Mouse (Mus musculus) limb, embryonic 15.5 days (tissue): ENCODE data around the gene Dek. TPM values are rescaled to one million over a fixed set of nuclear protein-coding genes. Genes with fewer than 3 reads are reported as not detected.

Experiments
- ATAC-seq: fragments of 200-750 bp; cut with Nextera tagmentation; 2 replicates; pipeline ENCODE4 v1.8.0; 2017; ENCODE audit warnings: low read depth, moderate TSS enrichment; ENCODE audit not compliant: insufficient number of reproducible peaks, low FRiP score, low TSS enrichment
- H3K27ac ChIP-seq: fragments of 300-500 bp; sonication (generic); 2 replicates; pipeline ENCODE4 v1.5.1; 2015; ENCODE audit warnings: moderate library complexity, mild to moderate bottlenecking, inconsistent platforms
- H3K27me3 ChIP-seq: fragments of 300-500 bp; sonication (generic); 2 replicates; pipeline ENCODE4 v1.6.1; 2015; ENCODE audit warnings: inconsistent platforms
- H3K36me3 ChIP-seq: fragments of 300-500 bp; sonication (generic); 2 replicates; pipeline ENCODE4 v1.6.1; 2015; ENCODE audit warnings: inconsistent platforms
- H3K4me1 ChIP-seq: fragments of 300-500 bp; sonication (generic); 2 replicates; pipeline ENCODE4 v1.6.1; 2015; ENCODE audit warnings: inconsistent platforms
- H3K4me2 ChIP-seq: fragments of 300-500 bp; sonication (generic); 2 replicates; pipeline ENCODE4 v1.6.1; 2015; ENCODE audit warnings: mild to moderate bottlenecking, inconsistent platforms
- H3K4me3 ChIP-seq: fragments of 300-500 bp; sonication (generic); 2 replicates; pipeline ENCODE4 v1.5.1; 2015; ENCODE audit warnings: mild to moderate bottlenecking, inconsistent platforms
- H3K9ac ChIP-seq: fragments of 300-500 bp; sonication (generic); 2 replicates; pipeline ENCODE4 v1.6.1; 2015; ENCODE audit warnings: inconsistent platforms
- H3K9me3 ChIP-seq: fragments of 300-500 bp; sonication (generic); 2 replicates; pipeline ENCODE4 v1.6.1; 2016; ENCODE audit warnings: inconsistent platforms
- WGBS: fragments of 180-500 bp; shearing (Covaris S2); methylation state at CpG from one replicate; pipeline ENCODE4 v1.1.7; 2015; 5-methylcytosine and 5-hydroxymethylcytosine counted together
- polyA plus RNA-seq: library from polyadenylated mRNA; unstranded; fragments of >200 nt; fragmentation: Nextera tagmentation; extraction: Ambion mirVana; gene quantifications from 2 replicates; pipeline ENCODE4 v1.2.1, GENCODE M21; 2015

Gene Dek
- polyA plus RNA-seq, 1 experiment from 2014 or later = 267 TPM

DNA sequence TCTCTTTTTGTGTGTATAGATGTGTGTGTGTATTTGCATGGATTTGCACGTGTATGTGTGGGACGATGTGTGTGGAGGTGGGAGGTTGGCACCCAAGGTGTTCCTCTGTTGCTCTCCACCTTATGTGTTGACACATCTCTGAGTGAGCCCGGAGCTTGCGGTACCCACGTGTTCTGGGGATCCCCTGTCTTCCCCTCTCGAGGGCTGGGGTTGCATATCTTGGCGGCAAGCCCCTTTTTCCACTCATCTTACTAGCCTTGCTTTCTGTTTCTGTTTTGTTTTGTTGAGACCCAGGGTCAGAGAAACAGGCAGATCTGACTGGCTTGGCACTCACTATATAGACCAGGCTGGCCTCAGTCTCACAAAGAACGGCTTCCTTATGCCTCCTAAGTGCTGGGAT is 27.1 kb upstream of the Dek start:
- no peak overlapping the region for H3K27ac ChIP-seq
- H3K4me3 ChIP-seq = no peak overlapping the region
- H3K36me3 ChIP-seq = no peaks in the 10 kb centered on the region
- no peak overlapping the region for H3K4me2 ChIP-seq
- 79% methylated on average over 8 of the region's 8 CpGs for WGBS
- H3K9me3 ChIP-seq = no peaks in the 10 kb centered on the region
- ATAC-seq = no peak
- no peak overlapping the region for H3K9ac ChIP-seq
- H3K4me1 ChIP-seq = peaks cover 4% of the 10 kb centered on the region
- H3K27me3 ChIP-seq = no peaks in the 10 kb centered on the region

DNA sequence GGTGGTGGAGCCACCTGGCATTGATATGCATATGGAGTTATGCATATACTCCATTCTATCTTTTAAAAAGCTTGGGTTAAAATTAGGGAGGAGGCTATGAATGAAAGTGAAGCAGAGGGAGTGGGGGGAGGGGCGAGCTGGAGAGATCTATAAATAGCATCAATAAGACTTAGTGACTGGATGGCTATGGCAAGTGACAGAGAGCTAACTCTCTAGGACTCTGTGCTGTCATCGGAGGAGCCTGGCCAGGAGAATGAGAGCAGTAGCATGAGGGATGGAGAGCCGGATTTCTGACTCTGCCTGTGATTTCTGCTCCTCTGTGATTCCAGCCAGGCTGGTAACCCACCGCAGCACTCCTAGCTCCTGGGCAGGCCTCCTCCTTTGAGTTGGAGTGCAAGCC is 23.1 kb upstream of the Dek start:
- no peak for ATAC-seq
- 57% methylated on average over 4 of the region's 4 CpGs for WGBS
- Histone ChIP-seq H3K9me3 (no peaks in the 10 kb centered on the region), H3K27me3 (no peaks in the 10 kb centered on the region), H3K4me3 (no peak overlapping the region), H3K36me3 (no peaks in the 10 kb centered on the region), H3K4me2 (no peak overlapping the region), H3K9ac (no peak overlapping the region), H3K27ac (no peak overlapping the region), H3K4me1 (peaks cover 6% of the 10 kb centered on the region)

DNA sequence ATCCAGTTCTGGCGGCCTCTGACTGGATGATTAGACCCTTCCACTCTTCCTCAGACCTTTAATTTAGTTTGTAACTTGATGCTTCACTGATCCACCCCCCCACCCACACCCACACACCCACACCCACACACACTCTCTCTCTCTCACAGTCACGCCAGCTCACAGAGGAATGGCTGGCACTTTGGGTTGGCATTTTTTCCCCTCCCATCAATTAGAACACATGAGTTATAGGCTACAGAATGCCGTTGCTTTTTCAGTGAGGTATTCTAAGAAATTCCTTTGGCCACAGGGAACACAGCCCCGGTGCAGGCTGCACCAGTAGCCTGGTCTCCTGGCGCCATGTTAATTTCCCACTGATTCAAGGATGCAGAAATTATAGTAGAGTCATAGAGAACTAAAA is 19.6 kb upstream of the Dek start:
- H3K36me3 ChIP-seq = no peaks in the 10 kb centered on the region
- 50% methylated on average over 5 of the region's 5 CpGs for WGBS
- ATAC-seq = no peak
- H3K4me3 ChIP-seq = no peak overlapping the region
- no peak overlapping the region for H3K27ac ChIP-seq
- no peaks in the 10 kb centered on the region for H3K9me3 ChIP-seq
- H3K9ac ChIP-seq = no peak overlapping the region
- H3K4me1 ChIP-seq = peaks cover 16% of the 10 kb centered on the region
- no peak overlapping the region for H3K4me2 ChIP-seq
- peaks cover 19% of the 10 kb centered on the region for H3K27me3 ChIP-seq

DNA sequence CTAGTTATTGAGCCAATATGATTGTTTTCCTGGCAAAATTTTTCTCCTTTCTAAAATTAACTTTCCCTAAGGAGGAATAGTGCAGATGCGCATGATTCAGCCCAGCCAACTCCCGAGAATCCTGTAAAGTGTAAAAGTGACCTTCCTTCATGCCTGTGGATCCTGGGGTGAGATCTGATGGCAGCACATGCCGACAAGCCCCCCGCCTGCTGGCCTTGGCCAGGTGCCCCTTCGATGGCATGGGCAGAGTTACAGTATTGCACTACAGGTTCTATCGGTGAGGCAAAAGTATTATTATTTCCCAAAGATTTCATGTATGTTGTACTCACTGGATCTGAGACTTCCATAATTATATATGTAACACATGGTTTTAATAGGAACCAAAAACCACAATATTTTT is 19.0 kb upstream of the Dek start:
- Histone ChIP-seq H3K36me3 (no peaks in the 10 kb centered on the region), H3K4me1 (peaks cover 16% of the 10 kb centered on the region), H3K9me3 (no peaks in the 10 kb centered on the region), H3K9ac (no peak overlapping the region), H3K27me3 (peaks cover 20% of the 10 kb centered on the region), H3K4me3 (no peak overlapping the region), H3K27ac (no peak overlapping the region), H3K4me2 (no peak overlapping the region)
- 60% methylated on average over 6 of the region's 6 CpGs for WGBS
- no peak for ATAC-seq

DNA sequence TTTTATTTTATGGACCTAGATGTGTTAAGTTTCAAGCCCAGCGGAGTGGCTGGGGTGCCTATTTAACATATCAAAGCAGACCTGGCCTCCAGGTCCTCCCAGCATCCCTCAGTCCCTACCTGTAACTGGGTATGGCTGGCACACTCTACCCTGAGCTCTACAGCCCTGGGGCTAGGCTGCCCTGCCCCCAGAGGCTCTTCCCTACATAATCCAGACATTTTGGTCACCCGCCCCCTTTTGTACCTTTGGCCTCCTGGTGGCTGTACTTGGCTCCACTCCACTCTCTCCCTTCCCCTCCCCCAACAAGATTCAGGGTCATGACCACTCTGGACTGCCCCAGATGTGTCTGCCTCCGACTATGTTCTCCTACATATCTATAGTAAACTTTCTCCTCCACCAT is 18.4 kb upstream of the Dek start:
- no peak overlapping the region for H3K4me2 ChIP-seq
- H3K36me3 ChIP-seq = no peaks in the 10 kb centered on the region
- H3K27ac ChIP-seq = no peak overlapping the region
- H3K4me3 ChIP-seq = no peak overlapping the region
- peaks cover 16% of the 10 kb centered on the region for H3K4me1 ChIP-seq
- H3K27me3 ChIP-seq = peaks cover 20% of the 10 kb centered on the region
- ATAC-seq = no peak
- no peak overlapping the region for H3K9ac ChIP-seq
- H3K9me3 ChIP-seq = no peaks in the 10 kb centered on the region
- WGBS = 49% methylated on average over 3 of the region's 3 CpGs

DNA sequence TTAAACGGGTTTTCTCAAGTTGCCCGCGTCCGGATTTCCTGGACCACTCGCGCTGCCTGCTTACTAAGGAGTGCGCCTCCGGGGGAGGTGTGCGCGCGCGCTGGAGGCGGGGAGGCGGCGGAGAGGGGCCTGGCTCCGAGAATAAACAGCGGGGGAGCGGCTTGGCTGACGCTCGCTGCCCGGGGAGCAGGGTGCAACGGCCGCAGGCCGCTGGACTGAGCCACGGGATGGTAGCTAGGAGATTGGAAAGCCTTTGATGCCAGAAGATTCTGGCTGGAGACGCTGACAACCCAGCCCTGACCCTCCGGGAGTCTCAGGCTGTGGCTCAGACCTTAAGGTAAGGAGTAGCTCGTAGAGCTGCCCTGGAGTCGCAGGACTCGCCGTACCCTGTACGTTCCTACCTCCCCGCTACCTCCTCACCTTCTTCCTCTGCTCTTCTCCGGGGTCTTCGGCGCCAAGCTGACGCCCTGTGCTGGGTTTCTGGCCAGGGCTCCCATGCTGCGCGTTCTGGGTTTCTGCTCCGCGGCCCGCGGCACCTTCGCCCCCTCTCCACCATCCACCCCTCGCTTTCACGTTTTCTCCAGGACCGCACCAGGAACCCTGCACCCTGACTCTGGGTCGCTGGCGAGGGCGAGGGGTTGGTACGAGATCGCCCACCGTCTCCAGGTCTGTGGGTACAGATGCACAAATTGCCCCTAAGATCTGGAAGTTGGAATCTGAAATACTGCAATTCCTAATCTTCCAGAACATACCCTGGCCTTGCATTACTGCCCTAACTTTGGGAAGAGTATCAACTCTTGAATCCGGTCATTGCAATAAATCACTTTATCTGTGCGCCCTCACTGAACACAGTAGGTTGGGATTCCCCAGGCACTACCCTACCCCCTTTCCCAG is 16.8 kb upstream of the Dek start, which contains the start of gene Rnf144b:
Rnf144b (plus strand) TSS at position 120 of the 894 bp plus-strand sequence.
- 2% methylated on average over 55 of the region's 55 CpGs for WGBS

GRCm38 (mm10) chr13:47121333-47121889 is 15.4 kb upstream of the Dek start:
- Histone ChIP-seq H3K4me1 (peaks cover 16% of the 10 kb centered on the region), H3K4me2 (peak overlapping the region; percentile 90; the same call in 1 of the 2 replicates), H3K36me3 (no peaks in the 10 kb centered on the region), H3K9ac (no peak overlapping the region), H3K27me3 (peaks cover 20% of the 10 kb centered on the region), H3K4me3 (0 out of 2 replicates have a peak overlapping the region, but pooled peaks have one; percentile 53), H3K9me3 (no peaks in the 10 kb centered on the region), H3K27ac (no peak overlapping the region)
- no peak for ATAC-seq
- 37% methylated on average over 12 of the region's 12 CpGs for WGBS

More for the DNA sequence above, 16.8 kb upstream of the Dek start, which contains the start of gene Rnf144b:
- Histone ChIP-seq H3K4me1 (peaks cover 16% of the 10 kb centered on the region), H3K9ac (peak within 1 kb of the TSS; percentile 37), H3K27me3 (peaks cover 20% of the 10 kb centered on the region), H3K4me3 (peak within 1 kb of the TSS; percentile 53), H3K9me3 (no peaks in the 10 kb centered on the region), H3K36me3 (no peaks in the 10 kb centered on the region), H3K27ac (0 out of 2 replicates have a peak within 1 kb of the TSS, but pooled peaks have one; percentile 17), H3K4me2 (peak within 1 kb of the TSS; percentile 90)
- ATAC-seq = no peak

DNA sequence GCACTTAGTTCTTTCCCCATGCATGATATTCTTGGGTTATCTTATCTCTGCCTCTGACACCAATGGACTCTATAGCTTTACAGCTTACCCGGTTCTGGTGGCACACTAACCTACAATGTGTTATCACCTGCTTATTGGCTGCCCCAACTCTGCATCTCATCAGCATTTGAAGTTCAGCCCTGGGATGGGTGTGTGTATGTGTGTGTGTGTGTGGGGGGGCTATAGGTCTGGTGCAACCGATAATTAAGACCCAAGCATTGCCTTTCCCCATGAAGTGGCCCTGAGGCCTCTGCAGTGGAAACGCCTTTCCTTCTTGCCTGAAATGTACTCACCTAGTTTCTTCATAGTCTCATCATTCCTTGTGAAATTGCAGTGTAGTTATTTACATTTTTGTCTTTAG is 10.0 kb upstream of the Dek start:
- no peak for ATAC-seq
- WGBS = 77% methylated on average over 3 of the region's 3 CpGs
- H3K36me3 ChIP-seq = no peaks in the 10 kb centered on the region

DNA sequence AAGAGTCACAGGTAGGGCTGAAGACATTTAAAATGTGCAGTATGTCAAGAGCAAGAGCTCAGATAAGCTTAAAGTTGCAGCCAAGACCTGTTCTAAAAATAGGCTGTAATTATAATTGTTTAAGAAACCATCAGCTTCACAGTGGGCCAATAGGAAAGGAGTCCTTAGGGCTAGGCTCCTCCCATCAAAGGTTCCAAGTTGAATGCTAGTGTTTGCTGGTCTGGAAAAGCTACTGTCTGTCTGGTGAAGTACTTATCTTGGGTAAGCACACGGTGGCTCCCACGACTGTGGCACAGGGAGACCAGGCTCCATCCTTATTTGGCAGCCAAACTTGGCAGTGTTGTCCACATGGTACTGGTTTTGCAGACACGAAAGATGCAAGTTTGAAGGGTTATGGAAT is 6.9 kb upstream of the Dek start:
- Histone ChIP-seq H3K9ac (no peak overlapping the region), H3K4me3 (no peak overlapping the region), H3K9me3 (no peaks in the 10 kb centered on the region), H3K36me3 (no peaks in the 10 kb centered on the region), H3K4me2 (no peak overlapping the region), H3K27ac (no peak overlapping the region), H3K27me3 (no peaks in the 10 kb centered on the region), H3K4me1 (no peaks in the 10 kb centered on the region)
- WGBS = 54% methylated on average over 3 of the region's 3 CpGs
- no peak for ATAC-seq

More for the DNA sequence above, 10.0 kb upstream of the Dek start:
- Histone ChIP-seq H3K9ac (no peak overlapping the region), H3K4me2 (no peak overlapping the region), H3K27ac (no peak overlapping the region), H3K27me3 (0 out of 2 replicates have a peak, but pooled peaks cover 5% of the 10 kb centered on the region), H3K9me3 (no peaks in the 10 kb centered on the region), H3K4me1 (no peaks in the 10 kb centered on the region), H3K4me3 (no peak overlapping the region)

DNA sequence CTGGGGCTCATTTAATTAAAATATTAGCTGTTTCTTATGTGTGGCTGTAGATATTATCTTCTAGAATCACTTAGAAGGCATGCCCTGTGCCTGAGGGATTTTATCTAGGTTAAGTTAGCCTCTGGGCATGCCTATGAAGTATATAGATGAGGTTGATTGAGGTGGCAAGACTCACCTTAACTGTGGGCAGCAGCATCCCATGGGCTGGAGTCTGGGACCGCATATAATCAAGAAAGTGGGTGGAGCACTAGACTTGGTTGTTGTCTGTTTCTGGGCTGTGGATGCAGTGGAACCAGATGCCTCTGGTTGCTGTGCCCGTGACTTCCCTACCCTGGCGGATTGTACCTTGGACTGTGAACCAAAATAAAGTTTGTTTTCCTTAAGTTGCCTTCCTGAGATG is 6.1 kb upstream of the Dek start:
- H3K36me3 ChIP-seq = no peaks in the 10 kb centered on the region
- H3K9ac ChIP-seq = no peak overlapping the region
- H3K4me2 ChIP-seq = no peak overlapping the region
- 73% methylated on average over 3 of the region's 3 CpGs for WGBS
- H3K9me3 ChIP-seq = no peaks in the 10 kb centered on the region
- no peak overlapping the region for H3K4me3 ChIP-seq
- H3K27ac ChIP-seq = no peak overlapping the region
- no peaks in the 10 kb centered on the region for H3K4me1 ChIP-seq
- no peak for ATAC-seq
- H3K27me3 ChIP-seq = no peaks in the 10 kb centered on the region

- 84% methylated on average over 3 of the region's 3 CpGs for WGBS
- Histone ChIP-seq H3K4me3 (no peak overlapping the region), H3K27ac (no peak overlapping the region), H3K9me3 (no peaks in the 10 kb centered on the region), H3K4me1 (no peaks in the 10 kb centered on the region), H3K27me3 (no peaks in the 10 kb centered on the region), H3K9ac (no peak overlapping the region), H3K36me3 (no peaks in the 10 kb centered on the region), H3K4me2 (no peak overlapping the region)
- ATAC-seq = no peak
Measured at GRCm38 (mm10) chr13:47111185-47111584, 5.2 kb upstream of the Dek start.

- H3K9me3 ChIP-seq = no peaks in the 10 kb centered on the region
- no peak for ATAC-seq
Measured at GRCm38 (mm10) chr13:47109239-47109638, 3.2 kb upstream of the Dek start.

More at GRCm38 (mm10) chr13:47109239-47109638, 3.2 kb upstream of the Dek start:
- no peak overlapping the region for H3K4me3 ChIP-seq
- H3K9ac ChIP-seq = no peak overlapping the region
- H3K4me1 ChIP-seq = peaks cover 1% of the 10 kb centered on the region
- WGBS = 76% methylated on average over 2 of the region's 2 CpGs
- no peaks in the 10 kb centered on the region for H3K36me3 ChIP-seq
- H3K4me2 ChIP-seq = no peak overlapping the region
- no peak overlapping the region for H3K27ac ChIP-seq
- H3K27me3 ChIP-seq = no peaks in the 10 kb centered on the region
